Mouse (Mus musculus) left cerebral cortex, postnatal 25 days (tissue): ENCODE measurements around the gene Nr3c2. TPM values are rescaled to one million over a fixed set of nuclear protein-coding genes. Genes with fewer than 3 reads are reported as not detected.

Experiments used
- DNase-seq, 2 experiments: peaks; one replicate each; pipeline ENCODE4 v3.0.0; 2022; ENCODE audit warnings: low spot score in 2 of 2, mixed read lengths in 1 of 2
- intact Hi-C: fragments of 180-260 bp; cut with DNase I; formaldehyde crosslinking; loops from one replicate; pipeline ENCODE4 v1.15.1; 2025
- total RNA-seq, 2 experiments: library from RNA; stranded (reverse); gene quantifications; 2 replicates each; pipeline ENCODE4 v1.2.3; 2021

Gene Nr3c2
- total RNA-seq, 2 experiments from 2014 or later, result 22.0 to 29.5 TPM

DNA sequence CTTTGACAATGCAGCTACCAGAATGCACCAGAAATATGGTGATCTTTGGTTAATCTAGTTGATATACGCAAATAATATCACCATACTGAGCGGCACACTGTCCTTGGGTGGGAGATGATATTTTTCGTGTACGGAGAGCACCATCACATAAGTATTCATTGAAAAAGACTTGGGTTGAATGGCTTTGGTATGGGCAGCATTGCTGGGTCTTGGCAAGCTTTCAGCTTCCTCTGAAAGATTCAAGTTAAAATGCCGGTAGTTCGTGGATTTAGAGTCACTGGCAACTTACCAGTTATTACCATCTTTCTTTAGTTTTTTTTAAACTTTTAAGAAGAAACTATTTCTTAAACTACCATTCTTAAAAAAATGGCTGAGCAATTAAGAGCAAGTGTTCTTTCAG, 315.9 kb downstream of the Nr3c2 start:
- intact Hi-C loops, result no loop called here

DNA sequence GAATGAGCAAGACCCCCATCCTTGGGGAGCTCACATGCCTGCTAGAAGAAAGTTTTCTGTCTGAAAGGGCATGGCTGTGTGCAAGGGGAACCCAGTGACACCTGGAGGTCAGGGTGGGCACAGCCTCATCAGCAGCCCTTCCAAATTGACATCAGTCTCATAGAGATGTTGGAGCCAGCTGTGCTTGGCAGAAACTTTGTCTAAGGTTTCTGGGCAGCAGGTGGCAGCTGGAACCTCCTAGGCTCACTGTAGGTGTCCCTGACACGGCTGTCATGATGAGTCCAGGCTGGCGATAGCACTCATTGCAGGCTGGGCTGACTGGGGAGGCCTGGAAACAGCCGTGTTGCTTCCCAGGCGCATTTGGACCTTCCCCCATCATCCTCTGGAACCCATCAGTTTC, 323.9 kb downstream of the Nr3c2 start:
- DNase-seq, result no peak

More for the DNA sequence above, 315.9 kb downstream of the Nr3c2 start:
- no peak for DNase-seq

GRCm38 (mm10) chr8:77227742-77228141, 328.5 kb downstream of the Nr3c2 start:
- DNase-seq, result no peak
- intact Hi-C loops, result no loop called here

More for the DNA sequence above, 323.9 kb downstream of the Nr3c2 start:
- intact Hi-C loops, result no loop called here

DNA sequence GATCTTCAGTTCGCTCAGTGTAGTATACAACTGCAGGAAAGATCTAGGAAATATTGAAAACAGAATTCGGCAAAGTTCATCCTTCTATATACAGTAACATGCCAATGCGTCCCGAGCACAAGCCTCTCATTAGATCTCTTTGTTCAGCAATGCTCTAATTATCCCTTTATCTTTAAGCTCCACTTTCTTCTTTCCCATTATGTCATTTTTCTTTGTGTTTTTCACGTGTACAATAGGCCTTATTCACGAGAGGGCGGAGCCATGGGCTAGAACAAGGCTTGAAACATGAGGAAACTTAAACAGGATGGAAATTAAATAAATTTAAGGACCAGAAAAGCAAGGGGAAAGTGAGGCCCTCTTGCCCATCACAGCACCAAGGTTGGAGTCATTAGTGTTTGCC, 329.4 kb downstream of the Nr3c2 start:
- DNase-seq, result no peak
- intact Hi-C loops, result no loop called here

GRCm38 (mm10) chr8:77231211-77231610, 332.0 kb downstream of the Nr3c2 start:
- no peak for DNase-seq
- intact Hi-C loops, result no loop called here

GRCm38 (mm10) chr8:77231834-77232233, 332.6 kb downstream of the Nr3c2 start:
- DNase-seq, result no peak
- intact Hi-C loops, result no loop called here

DNA sequence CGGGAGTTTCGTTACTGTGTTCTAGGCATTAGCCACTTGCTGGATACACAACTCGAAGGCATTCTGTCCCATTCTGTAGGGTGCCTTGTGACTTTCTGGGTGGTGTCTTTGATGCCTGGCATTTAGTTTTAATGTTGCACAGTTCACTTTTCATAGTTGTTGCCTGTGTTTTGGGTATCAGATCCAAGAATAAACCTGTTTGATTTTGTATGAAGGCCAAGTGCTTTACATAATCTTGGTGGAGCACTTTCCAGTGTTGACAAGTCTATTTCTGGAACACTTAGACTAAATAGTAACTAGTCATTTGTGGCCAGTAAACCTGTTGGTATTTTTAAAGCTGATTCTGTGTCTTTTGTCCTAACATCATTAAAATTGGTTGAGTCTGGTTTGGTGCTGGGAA, 333.2 kb downstream of the Nr3c2 start:
- intact Hi-C loops, result no loop called here
- no peak for DNase-seq

GRCm38 (mm10) chr8:77236701-77237100, 337.5 kb downstream of the Nr3c2 start:
- intact Hi-C loops, result no loop called here
- DNase-seq, result no peak

DNA sequence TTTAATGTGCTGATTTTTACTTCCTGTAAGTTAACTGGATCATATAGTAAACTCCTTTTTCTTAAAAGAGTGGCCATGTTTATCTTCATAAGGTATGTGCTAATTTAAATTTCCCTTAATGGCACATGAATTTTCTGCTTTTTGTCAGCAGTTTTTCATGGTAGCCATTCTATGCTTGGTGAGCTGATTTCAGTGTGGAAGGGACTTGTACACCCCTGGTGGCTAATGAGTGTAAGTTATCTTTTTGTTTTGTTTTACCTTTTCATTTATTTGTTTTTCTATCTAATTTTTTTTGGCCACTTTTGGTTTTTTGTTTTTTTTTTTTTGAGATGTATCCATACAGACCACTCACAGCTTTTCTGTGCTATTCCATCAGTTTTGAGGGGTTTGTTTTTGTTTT, 340.2 kb downstream of the Nr3c2 start:
- intact Hi-C loops, result no loop called here
- no peak for DNase-seq

GRCm38 (mm10) chr8:77241381-77241780, 342.1 kb downstream of the Nr3c2 start:
- intact Hi-C loops, result no loop called here
- DNase-seq, result no peak

DNA sequence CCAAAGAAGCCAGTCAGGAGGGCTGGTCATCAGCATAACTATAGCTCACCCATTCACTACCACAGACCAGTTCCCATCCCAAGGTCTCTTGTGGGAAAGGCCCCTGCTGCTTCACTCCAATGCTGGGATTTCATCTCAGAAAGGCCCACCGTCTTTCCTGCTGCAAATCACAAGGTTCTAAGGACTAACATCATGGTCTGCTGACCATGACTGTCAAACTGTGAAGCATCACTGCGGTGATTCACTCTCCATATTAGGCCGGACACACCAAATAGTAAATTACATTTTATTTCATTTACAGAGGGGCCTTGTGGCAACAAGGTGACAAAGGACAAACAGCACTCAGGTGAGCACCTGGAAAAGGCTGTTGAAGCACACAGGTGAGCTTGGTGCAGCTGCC, 350.9 kb downstream of the Nr3c2 start:
- intact Hi-C loops, result no loop called here
- no peak for DNase-seq

GRCm38 (mm10) chr8:77251134-77251533, 351.9 kb downstream of the Nr3c2 start:
- intact Hi-C loops, result no loop called here
- no peak for DNase-seq

- intact Hi-C loops, result no loop called here
- DNase-seq, result no peak
These were observed 355.2 kb downstream of the Nr3c2 start for GRCm38 (mm10) chr8:77254466-77254865.

GRCm38 (mm10) chr8:77256450-77257084, 357.3 kb downstream of the Nr3c2 start:
- intact Hi-C loops, result loop anchor here (5.0 kb wide), 1 partner anchor 36 kb away; no protein-coding TSS in a partner anchor
- peak; percentile 62 to 94 for DNase-seq

- peak; percentile 18 to 37 for DNase-seq
- intact Hi-C loops, result loop anchor here (5.0 kb wide), 1 partner anchor 35 kb away; no protein-coding TSS in a partner anchor
These were observed 357.8 kb downstream of the Nr3c2 start for GRCm38 (mm10) chr8:77257085-77257451.

GRCm38 (mm10) chr8:77261215-77261614, 362.0 kb downstream of the Nr3c2 start:
- DNase-seq, result no peak
- intact Hi-C loops, result no loop called here

GRCm38 (mm10) chr8:77262216-77263009, 363.2 kb downstream of the Nr3c2 start:
- DNase-seq, result peak; percentile 10 to 64
- intact Hi-C loops, result no loop called here

GRCm38 (mm10) chr8:77267941-77268405, 368.7 kb downstream of the Nr3c2 start:
- intact Hi-C loops, result no loop called here
- no peak for DNase-seq

- intact Hi-C loops, result no loop called here
- no peak for DNase-seq
These were observed 372.9 kb downstream of the Nr3c2 start for GRCm38 (mm10) chr8:77272136-77272535.

- DNase-seq, result no peak
- intact Hi-C loops, result no loop called here
These were observed 376.3 kb downstream of the Nr3c2 start for GRCm38 (mm10) chr8:77275571-77275970.

- DNase-seq, result no peak
These were observed 377.6 kb downstream of the Nr3c2 start for GRCm38 (mm10) chr8:77276827-77277226.

More at GRCm38 (mm10) chr8:77276827-77277226, 377.6 kb downstream of the Nr3c2 start:
- intact Hi-C loops, result no loop called here
